Mouse (Mus musculus): ENCODE data around the gene Lipk. TPM values are rescaled to one million over a fixed set of nuclear protein-coding genes. Genes with fewer than 3 reads are reported as not detected.

Lipk gene
- polyA plus RNA-seq (2016; fragmentation: Nextera tagmentation; extraction: Ambion mirVana): not detected in 2 replicates

DNA sequence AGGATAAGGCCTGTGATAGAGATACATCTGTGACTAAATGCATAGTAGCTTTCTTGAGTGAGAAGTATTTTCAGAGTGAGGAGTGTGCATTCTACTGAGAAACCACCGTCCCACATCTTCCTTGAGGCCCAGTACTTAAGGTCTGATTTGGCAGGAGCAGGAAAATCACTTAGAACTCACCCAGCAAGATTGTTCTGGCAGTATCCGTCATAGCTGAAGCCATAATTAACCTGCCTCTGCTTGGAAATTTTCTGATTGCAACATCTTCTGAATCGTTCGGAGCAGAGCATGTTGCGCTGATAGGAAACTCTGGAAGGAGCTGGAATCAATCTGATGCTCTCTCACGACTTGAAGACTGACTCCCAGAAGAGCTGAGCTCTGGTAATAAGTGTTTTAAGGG lies at the start of gene Lipk:
Lipk (plus strand) TSS at position 289 of the 400 bp plus-strand sequence.
- 69% methylated on average over 6 of the region's 6 CpGs for WGBS (ENCODE audit: insufficient replicate concordance)
- H3K4me1 ChIP-seq: no peaks in the 10 kb centered on the region
- no peak for ATAC-seq

DNA sequence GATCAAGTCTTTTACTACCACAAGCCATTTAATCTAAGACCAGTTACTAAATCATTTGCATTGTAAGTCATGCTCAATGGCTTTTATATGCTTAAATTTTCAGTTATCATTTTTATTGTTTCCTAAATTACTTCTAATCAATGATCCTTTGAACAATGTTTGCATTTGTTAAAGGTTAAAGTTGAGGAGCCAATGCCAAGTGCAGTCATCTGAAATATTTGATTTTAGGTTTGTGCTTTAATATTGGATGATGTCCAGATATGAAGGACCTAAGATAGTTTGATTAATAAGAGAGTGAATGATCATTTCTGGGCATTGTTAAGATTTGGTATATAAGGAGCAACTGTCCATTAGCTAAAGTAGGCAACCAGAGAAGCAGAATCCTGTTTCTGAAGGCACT lies 47.2 kb upstream of the Lipk start, which contains the start of gene Lipf:
Lipf (plus strand) TSS at position 301 of the 400 bp plus-strand sequence.
- H3K4me2 ChIP-seq: no peak within 1 kb of the TSS
- H3K9me3 ChIP-seq (replicated peaks): no peaks in the 10 kb centered on the region
- no peak for ATAC-seq
- H3K36me3 ChIP-seq: no peaks in the 10 kb centered on the region
- H3K27ac ChIP-seq: no peak within 1 kb of the TSS
- no peak within 1 kb of the TSS for H3K9ac ChIP-seq
- H3K4me1 ChIP-seq: no peaks in the 10 kb centered on the region
- no peaks in the 10 kb centered on the region for H3K27me3 ChIP-seq (replicated peaks)
- H3K4me3 ChIP-seq: no peak within 1 kb of the TSS

More for the DNA sequence above, at the start of gene Lipk:
- Histone ChIP-seq H3K36me3 (no peaks in the 10 kb centered on the region), H3K4me2 (no peak within 1 kb of the TSS), H3K9ac (no peak within 1 kb of the TSS), H3K9me3 (replicated peaks) (no peaks in the 10 kb centered on the region), H3K27me3 (replicated peaks) (no peaks in the 10 kb centered on the region), H3K27ac (no peak within 1 kb of the TSS), H3K4me3 (no peak within 1 kb of the TSS)

DNA sequence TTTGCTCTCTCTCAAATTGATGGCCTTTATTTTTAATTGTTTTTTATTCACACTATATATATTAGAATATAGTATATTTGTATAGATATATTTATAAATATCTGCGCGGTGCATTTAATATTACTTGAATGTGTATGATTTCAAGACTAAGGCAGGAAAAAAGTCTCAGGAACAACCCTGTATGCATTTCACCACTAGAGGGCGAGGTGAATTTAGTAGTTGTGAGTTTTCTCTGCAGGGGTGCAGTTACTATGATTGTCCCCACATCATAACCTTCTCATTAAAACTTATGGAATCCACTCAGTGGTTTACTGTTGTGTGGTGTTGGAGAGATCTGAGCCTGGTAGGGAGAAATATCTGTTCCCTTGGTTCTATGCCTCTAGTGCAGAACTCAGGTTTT lies 29.1 kb upstream of the Lipk start:
- Histone ChIP-seq H3K4me3 (no peak overlapping the region), H3K4me2 (no peak overlapping the region), H3K9me3 (replicated peaks) (no peaks in the 10 kb centered on the region), H3K9ac (no peak overlapping the region), H3K36me3 (no peaks in the 10 kb centered on the region), H3K27ac (no peak overlapping the region), H3K4me1 (no peaks in the 10 kb centered on the region), H3K27me3 (replicated peaks) (no peaks in the 10 kb centered on the region)
- 48% methylated on average over 3 of the region's 3 CpGs for WGBS (ENCODE audit: insufficient replicate concordance)
- no peak for ATAC-seq

GRCm38 (mm10) chr19:33983043-33983442 lies 25.0 kb upstream of the Lipk start:
- Histone ChIP-seq H3K4me1 (no peaks in the 10 kb centered on the region), H3K9me3 (replicated peaks) (no peaks in the 10 kb centered on the region), H3K4me3 (no peak overlapping the region), H3K4me2 (no peak overlapping the region), H3K9ac (no peak overlapping the region), H3K36me3 (no peaks in the 10 kb centered on the region), H3K27me3 (replicated peaks) (no peaks in the 10 kb centered on the region), H3K27ac (no peak overlapping the region)
- WGBS (ENCODE audit: insufficient replicate concordance): 73% methylated on average over 3 of the region's 3 CpGs
- no peak for ATAC-seq

DNA sequence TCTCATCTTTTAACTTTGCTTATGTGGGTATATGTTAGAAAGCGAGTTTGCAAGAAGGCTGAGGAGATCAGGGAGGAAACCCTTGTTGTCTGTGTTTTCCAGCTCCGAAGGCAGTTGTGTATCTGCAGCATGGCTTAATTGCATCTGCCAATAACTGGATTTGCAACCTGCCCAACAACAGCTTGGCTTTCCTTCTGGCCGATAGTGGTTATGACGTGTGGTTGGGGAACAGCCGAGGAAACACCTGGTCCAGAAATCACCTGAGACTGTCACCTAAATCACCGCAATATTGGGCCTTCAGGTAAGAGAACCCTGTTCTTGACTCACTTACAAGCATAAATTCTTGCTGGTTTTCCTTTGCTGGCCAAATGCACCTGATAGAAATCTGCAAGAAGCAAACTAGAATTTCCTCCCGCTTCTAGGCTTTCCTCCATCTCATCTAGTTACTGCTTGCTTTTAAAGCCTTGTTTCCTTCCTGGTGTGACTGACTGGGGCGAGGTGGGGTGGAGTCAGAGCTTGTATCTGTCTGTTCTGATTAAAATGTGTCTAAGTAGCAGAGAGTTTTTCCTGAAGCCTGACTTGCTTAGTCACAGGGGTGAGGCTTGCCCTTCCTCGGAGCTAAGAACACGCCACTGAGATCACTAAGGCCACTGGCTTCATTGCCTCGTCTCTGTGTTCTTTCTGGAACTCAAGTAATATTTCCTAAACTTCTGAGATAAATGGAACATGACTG lies 13.5 kb downstream of the Lipk start:
- no peak overlapping the region for H3K4me3 ChIP-seq
- no peak overlapping the region for H3K4me2 ChIP-seq
- no peaks in the 10 kb centered on the region for H3K27me3 ChIP-seq (replicated peaks)
- H3K4me1 ChIP-seq: no peaks in the 10 kb centered on the region
- no peak overlapping the region for H3K27ac ChIP-seq
- no peaks in the 10 kb centered on the region for H3K36me3 ChIP-seq
- H3K9ac ChIP-seq: no peak overlapping the region
- no peak for ATAC-seq
- WGBS (ENCODE audit: insufficient replicate concordance): 64% methylated on average over 11 of the region's 11 CpGs
- H3K9me3 ChIP-seq (replicated peaks): no peaks in the 10 kb centered on the region

- Histone ChIP-seq H3K4me2 (no peak overlapping the region), H3K4me1 (no peaks in the 10 kb centered on the region), H3K27ac (no peak overlapping the region), H3K9ac (no peak overlapping the region), H3K4me3 (no peak overlapping the region), H3K36me3 (no peaks in the 10 kb centered on the region), H3K9me3 (replicated peaks) (no peaks in the 10 kb centered on the region), H3K27me3 (replicated peaks) (no peaks in the 10 kb centered on the region)
- no peak for ATAC-seq
- WGBS (ENCODE audit: insufficient replicate concordance): 33% methylated on average over 3 of the region's 3 CpGs
Measured at GRCm38 (mm10) chr19:34022759-34023158, 14.7 kb downstream of the Lipk start.

DNA sequence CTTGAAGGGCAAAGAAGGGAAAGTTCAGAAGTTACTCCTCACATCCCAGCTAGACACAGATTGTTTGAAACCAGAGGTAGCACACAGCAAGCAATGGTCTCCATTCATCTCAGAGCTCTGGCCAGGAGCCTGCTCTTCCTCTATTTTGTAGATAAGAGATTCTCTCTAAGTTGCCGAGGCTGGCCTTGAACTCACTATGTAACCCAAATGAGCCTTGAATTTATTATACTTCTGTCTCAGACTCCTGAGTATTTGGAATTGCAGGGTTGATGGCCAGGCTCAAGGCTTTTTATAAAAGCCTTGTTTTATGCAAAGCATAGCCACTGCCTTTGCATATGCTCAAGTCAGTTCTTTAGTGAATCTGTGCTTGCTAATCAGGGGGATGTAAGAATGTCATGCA lies 31.6 kb downstream of the Lipk start:
- Histone ChIP-seq H3K27ac (no peak overlapping the region), H3K9me3 (replicated peaks) (no peaks in the 10 kb centered on the region), H3K9ac (no peak overlapping the region), H3K4me2 (no peak overlapping the region), H3K4me1 (no peaks in the 10 kb centered on the region), H3K36me3 (no peaks in the 10 kb centered on the region), H3K27me3 (replicated peaks) (no peaks in the 10 kb centered on the region), H3K4me3 (no peak overlapping the region)
- 50% methylated on average over 1 of the region's 1 CpGs for WGBS (ENCODE audit: insufficient replicate concordance)
- no peak for ATAC-seq

- H3K9me3 ChIP-seq (replicated peaks): no peaks in the 10 kb centered on the region
- WGBS (ENCODE audit: insufficient replicate concordance): 54% methylated on average over 6 of the region's 6 CpGs
- no peaks in the 10 kb centered on the region for H3K36me3 ChIP-seq
- ATAC-seq: no peak
- no peaks in the 10 kb centered on the region for H3K27me3 ChIP-seq (replicated peaks)
- no peak overlapping the region for H3K9ac ChIP-seq
- no peaks in the 10 kb centered on the region for H3K4me1 ChIP-seq
- H3K4me2 ChIP-seq: no peak overlapping the region
- no peak overlapping the region for H3K27ac ChIP-seq
- no peak overlapping the region for H3K4me3 ChIP-seq
Measured at GRCm38 (mm10) chr19:34043008-34043407, 34.9 kb downstream of the Lipk start.

GRCm38 (mm10) chr19:34049371-34050039 lies 41.4 kb downstream of the Lipk start:
- no peak for ATAC-seq
- Histone ChIP-seq H3K4me1 (no peaks in the 10 kb centered on the region), H3K27ac (no peak overlapping the region), H3K9me3 (replicated peaks) (no peaks in the 10 kb centered on the region), H3K4me3 (no peak overlapping the region), H3K27me3 (replicated peaks) (no peaks in the 10 kb centered on the region), H3K36me3 (no peaks in the 10 kb centered on the region), H3K4me2 (no peak overlapping the region), H3K9ac (no peak overlapping the region)
- 76% methylated on average over 3 of the region's 3 CpGs for whole genome bisulfite sequencing (ENCODE audit: insufficient replicate concordance)

DNA sequence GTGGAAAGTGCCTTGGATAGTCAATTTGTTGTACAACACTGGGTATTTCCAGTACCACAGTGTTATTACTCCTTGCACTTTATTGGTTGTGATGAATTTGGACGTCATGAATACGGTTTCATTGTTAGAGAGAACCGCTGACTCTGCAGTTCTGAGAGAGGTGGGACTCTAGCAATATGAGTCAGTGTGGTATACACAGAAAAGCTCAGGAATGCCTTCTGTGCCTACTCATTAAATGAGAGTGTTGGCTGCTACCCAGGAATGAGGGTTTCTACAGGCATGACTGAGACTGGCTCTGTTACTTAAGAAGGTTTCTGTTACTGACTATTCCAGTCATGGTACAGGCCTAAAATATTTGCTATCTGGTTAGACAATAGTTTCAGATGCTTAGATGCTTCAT lies 43.4 kb downstream of the Lipk start:
- no peaks in the 10 kb centered on the region for H3K9me3 ChIP-seq (replicated peaks)
- no peak for ATAC-seq
- H3K9ac ChIP-seq: no peak overlapping the region
- no peaks in the 10 kb centered on the region for H3K27me3 ChIP-seq (replicated peaks)
- no peaks in the 10 kb centered on the region for H3K36me3 ChIP-seq
- no peak overlapping the region for H3K4me2 ChIP-seq
- H3K27ac ChIP-seq: no peak overlapping the region
- 63% methylated on average over 3 of the region's 3 CpGs for WGBS (ENCODE audit: insufficient replicate concordance)
- H3K4me1 ChIP-seq: no peaks in the 10 kb centered on the region
- H3K4me3 ChIP-seq: no peak overlapping the region

GRCm38 (mm10) chr19:34063547-34063946 lies 55.5 kb downstream of the Lipk start:
- WGBS (ENCODE audit: insufficient replicate concordance): 50% methylated on average over 1 of the region's 1 CpGs
- H3K4me2 ChIP-seq: no peak overlapping the region

GRCm38 (mm10) chr19:34064059-34064458 lies 56.0 kb downstream of the Lipk start:
- ATAC-seq: no peak
- Histone ChIP-seq H3K4me3 (no peak overlapping the region), H3K27me3 (replicated peaks) (no peaks in the 10 kb centered on the region), H3K4me2 (no peak overlapping the region), H3K4me1 (no peaks in the 10 kb centered on the region), H3K36me3 (no peaks in the 10 kb centered on the region), H3K27ac (no peak overlapping the region), H3K9me3 (replicated peaks) (no peaks in the 10 kb centered on the region), H3K9ac (no peak overlapping the region)
- 67% methylated on average over 4 of the region's 4 CpGs for WGBS (ENCODE audit: insufficient replicate concordance)

More at GRCm38 (mm10) chr19:34063547-34063946, 55.5 kb downstream of the Lipk start:
- H3K9ac ChIP-seq: no peak overlapping the region
- no peaks in the 10 kb centered on the region for H3K27me3 ChIP-seq (replicated peaks)
- H3K27ac ChIP-seq: no peak overlapping the region
- no peaks in the 10 kb centered on the region for H3K36me3 ChIP-seq
- no peak for ATAC-seq
- H3K4me1 ChIP-seq: no peaks in the 10 kb centered on the region
- no peaks in the 10 kb centered on the region for H3K9me3 ChIP-seq (replicated peaks)
- no peak overlapping the region for H3K4me3 ChIP-seq

Data from liver, embryonic 12.5 days (tissue).